Mouse (Mus musculus) myocyte (in vitro differentiated cells): Measurements from ENCODE around the gene Fip1l1.

Experiments
- POLR2A ChIP-seq: IDR thresholded peaks from one replicate; pipeline ENCODE4 v1.6.1; 2011; ENCODE audit warnings: low read depth, mild to moderate bottlenecking, control low read depth, moderate library complexity; ENCODE audit not compliant: insufficient read length
- USF1 ChIP-seq: IDR thresholded peaks from one replicate; pipeline ENCODE4 v1.6.1; 2011; ENCODE audit warnings: low read depth, mild to moderate bottlenecking, control low read depth, moderate library complexity

GRCm38 (mm10) chr5:74640504-74640903 is 105.3 kb downstream of the Fip1l1 start:
- TF ChIP-seq POLR2A: no peak
- TF ChIP-seq USF1: no peak
